Mouse (Mus musculus): Measurements from ENCODE around the gene Kazn. TPM values are rescaled to one million over a fixed set of nuclear protein-coding genes. Genes with fewer than 3 reads are reported as not detected.

The Kazn gene
- total and polyA plus RNA-seq, 3 experiments = 1.3 to 9.7 (median 4.2) TPM

GRCm38 (mm10) chr4:142143290-142143689 is 95.9 kb downstream of the Kazn start (continued):
- TF ChIP-seq TBP (conservative IDR thresholded peaks at IDR 0.05; ENCODE audit: low read depth, low read length) (no peak), MXI1 (IDR thresholded peaks at IDR 0.05; ENCODE audit: low read depth, low read length) (no peak), CHD2 (IDR thresholded peaks at IDR 0.05; ENCODE audit: low read length) (no peak)

GRCm38 (mm10) chr4:142139729-142140128 is 99.5 kb downstream of the Kazn start:
- no peak for DNase-seq (ENCODE audit: extremely low read depth)
- no peaks in the 10 kb centered on the region for H3K79me2 ChIP-seq (replicated peaks; ENCODE audit: control insufficient read depth, extremely low read depth, insufficient read depth, poor library complexity, severe bottlenecking)
- H3K4me2 ChIP-seq (ENCODE audit: insufficient read depth, low read depth, poor library complexity, severe bottlenecking) = no peak overlapping the region
- H3K4me1 ChIP-seq (ENCODE audit: control insufficient read depth in 1 of 2, insufficient read depth in 2 of 2) = peaks cover 24 to 45% of the 10 kb centered on the region in 2 experiments
- H3K4me3 ChIP-seq (replicated peaks in 1 of 3; ENCODE audit: low read depth in 2 of 3, low read length in 2 of 3, poor library complexity in 1 of 3) = no peak overlapping the region
- no peaks in the 10 kb centered on the region for H3K27me3 ChIP-seq (replicated peaks)
- peaks cover 4 to 40% of the 10 kb centered on the region in 2 experiments for H3K36me3 ChIP-seq (replicated peaks in 1 of 2; ENCODE audit: control insufficient read depth in 1 of 2, insufficient read depth in 1 of 2, low read length in 1 of 2)
- H3K27ac ChIP-seq (ENCODE audit: insufficient read depth, low read depth) = no peak overlapping the region
- no peaks in the 10 kb centered on the region for H3K9me3 ChIP-seq (replicated peaks; ENCODE audit: low read length)
- TF ChIP-seq BHLHE40 (IDR thresholded peaks at IDR 0.05; ENCODE audit: low read depth, low read length) (peak; percentile 15; the same call in 1 of the 2 replicates), ELF1 (IDR thresholded peaks at IDR 0.05; ENCODE audit: low read depth, low read length) (no peak), EP300 (IDR thresholded peaks at IDR 0.05; ENCODE audit: low read length) (0 out of 2 replicates have a peak, but pooled peaks have one; percentile 22)
- dilution Hi-C loops (cut with MboI; ENCODE audit: extremely low pct_ligation_motif_present, extremely low pct_unique_long_range_greater_than_20kb, low sequenced_read_pairs) = no loop called here
- in situ Hi-C loops (cut with MboI; ENCODE audit: low pct_ligation_motif_present, low pct_unique_long_range_greater_than_20kb, low sequenced_read_pairs) = no loop called here
- H3K9ac ChIP-seq (ENCODE audit: insufficient read depth, low read depth) = no peak overlapping the region

- no peak overlapping the region for H3K4me3 ChIP-seq (replicated peaks in 1 of 3; ENCODE audit: low read depth in 2 of 3, low read length in 2 of 3, poor library complexity in 1 of 3)
- no peaks in the 10 kb centered on the region for H3K9me3 ChIP-seq (replicated peaks; ENCODE audit: low read length)
- no peaks in the 10 kb centered on the region for H3K79me2 ChIP-seq (replicated peaks; ENCODE audit: control insufficient read depth, extremely low read depth, insufficient read depth, poor library complexity, severe bottlenecking)
- H3K27ac ChIP-seq (ENCODE audit: insufficient read depth, low read depth) = no peak overlapping the region
- H3K27me3 ChIP-seq (replicated peaks) = no peaks in the 10 kb centered on the region
- no peak overlapping the region for H3K9ac ChIP-seq (ENCODE audit: insufficient read depth, low read depth)
- peaks cover 4 to 35% of the 10 kb centered on the region in 2 experiments for H3K36me3 ChIP-seq (replicated peaks in 1 of 2; ENCODE audit: control insufficient read depth in 1 of 2, insufficient read depth in 1 of 2, low read length in 1 of 2)
- H3K4me1 ChIP-seq (ENCODE audit: control insufficient read depth in 1 of 2, insufficient read depth in 2 of 2) = peaks cover 25 to 44% of the 10 kb centered on the region in 2 experiments
- dilution Hi-C loops (cut with MboI; ENCODE audit: extremely low pct_ligation_motif_present, extremely low pct_unique_long_range_greater_than_20kb, low sequenced_read_pairs) (no loop called here), in situ Hi-C loops (cut with MboI; ENCODE audit: low pct_ligation_motif_present, low pct_unique_long_range_greater_than_20kb, low sequenced_read_pairs) (no loop called here)
- no peak for DNase-seq (ENCODE audit: extremely low read depth)
- H3K4me2 ChIP-seq (ENCODE audit: insufficient read depth, low read depth, poor library complexity, severe bottlenecking) = no peak overlapping the region
- TF ChIP-seq POLR2AphosphoS2 (IDR thresholded peaks at IDR 0.05; ENCODE audit: low read depth, low read length) = no peak
- no peak for TF ChIP-seq EP300 (IDR thresholded peaks at IDR 0.05; ENCODE audit: low read length)
- no peak for TF ChIP-seq NELFE (IDR thresholded peaks at IDR 0.05; ENCODE audit: low read depth, low read length)
- TF ChIP-seq RCOR1 (conservative IDR thresholded peaks at IDR 0.05; ENCODE audit: low read depth, low read length) = no peak
- TF ChIP-seq TBP (conservative IDR thresholded peaks at IDR 0.05; ENCODE audit: low read depth, low read length) = no peak
- no peak for TF ChIP-seq E2F4 (IDR thresholded peaks at IDR 0.05; ENCODE audit: insufficient replicate concordance, low read depth, low read length)
- TF ChIP-seq JUND (conservative IDR thresholded peaks at IDR 0.05; ENCODE audit: low read depth, low read length) = no peak
- TF ChIP-seq UBTF (IDR thresholded peaks at IDR 0.05; ENCODE audit: low read depth, low read length) = no peak
- TF ChIP-seq USF2 (conservative IDR thresholded peaks at IDR 0.05; ENCODE audit: low read depth, low read length) = no peak
- no peak for TF ChIP-seq TCF12 (IDR thresholded peaks at IDR 0.05; ENCODE audit: low read depth, low read length)
- TF ChIP-seq ZNF384 (IDR thresholded peaks at IDR 0.05; ENCODE audit: low read depth, low read length) = no peak
- TF ChIP-seq SIN3A (IDR thresholded peaks at IDR 0.05; ENCODE audit: low read length) = no peak
- no peak for TF ChIP-seq BHLHE40 (IDR thresholded peaks at IDR 0.05; ENCODE audit: low read depth, low read length)
- TF ChIP-seq MAZ (IDR thresholded peaks at IDR 0.05; ENCODE audit: low read depth, low read length) = no peak
Observed at GRCm38 (mm10) chr4:142138356-142139099, 100.7 kb downstream of the Kazn start.

Data from CH12.LX (cell line).